Mouse (Mus musculus) embryonic fibroblast, embryonic 13.5 days (primary cell): ENCODE measurements at regions not wholly inside any gene's neighbourhood (a gene's known extent, or its start where the extent isn't known, plus 50 kb on each side); places are given as distances from the start of the nearest gene placed in this dataset.

Experiments
- CTCF ChIP-seq: IDR thresholded peaks from 2 replicates; pipeline ENCODE4 v1.5.1; 2011; ENCODE audit warnings: mild to moderate bottlenecking, control low read depth, low read length, moderate library complexity, borderline replicate concordance; ENCODE audit not compliant: insufficient read depth
- POLR2A ChIP-seq: IDR thresholded peaks from 2 replicates; pipeline ENCODE4 v1.6.1; 2011; ENCODE audit warnings: low read depth, mild to moderate bottlenecking, control low read depth, low read length, moderate library complexity

GRCm38 (mm10) chr10:37613936-37614335, 475.2 kb upstream of the Marcks start:
- TF ChIP-seq POLR2A (no peak), CTCF (no peak)
